ENCODE assay signal across 18 mouse cellular contexts in the genomic region with DNA sequence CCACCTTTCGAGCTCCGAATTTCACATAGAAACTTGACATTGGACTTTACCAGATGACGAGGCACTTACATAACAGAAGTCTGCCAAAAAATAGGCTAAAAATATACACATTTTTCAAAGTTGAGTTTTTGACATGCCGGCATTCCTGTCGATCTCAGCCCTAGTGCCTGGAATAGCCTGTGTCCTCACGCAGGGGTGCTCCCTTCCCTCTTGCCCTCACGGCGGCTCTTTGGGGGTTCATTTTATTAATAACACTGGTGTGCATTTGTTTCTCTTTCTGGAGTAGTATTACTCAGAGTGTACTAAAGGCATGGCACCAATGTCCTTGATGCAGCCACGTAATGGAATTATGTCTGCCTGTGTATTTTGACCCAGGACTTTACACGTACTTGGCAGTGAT.
A peak's percentile ranks its signal among the peaks of the same experiment; 100 is the strongest.
DNase-seq lines count a peak whose midpoint lies in the region; ATAC-seq and TF ChIP-seq lines count a peak whose summit lies in the region.
"Had no signal": no experiment of that assay in that cellular context is flagged by ENCODE, and none has a peak within 500 bp of the region (broad histone marks: within the 10 kb centered on the region; RNA-seq: fewer than 3 reads in every experiment).

No protein-coding gene starts in this region.

- no peak for TF ChIP-seq CTCF in gastrocnemius, adult 2 months (IDR thresholded peaks at IDR 0.05)
- TF ChIP-seq CTCF in testis, adult 2 months (IDR thresholded peaks at IDR 0.05; ENCODE audit: control insufficient read depth, insufficient read depth, insufficient replicate concordance, low read depth, low read length): no peak

- peak overlapping the region; percentile 31 for H3K27ac ChIP-seq in gastrocnemius, adult 2 months
- H3K27ac ChIP-seq in heart, embryonic 15.5 days: peak overlapping the region; percentile 31
- H3K27ac ChIP-seq in testis, adult 2 months (ENCODE audit: control insufficient read depth, insufficient read depth, low read depth, low read length): no peak overlapping the region
- H3K27ac ChIP-seq: embryonic facial prominence, embryonic 10.5 days; forebrain, embryonic 13.5 days; hindbrain, embryonic 15.5 days had no signal

- no peak overlapping the region for H3K9ac ChIP-seq in heart, embryonic 15.5 days
- H3K9ac ChIP-seq: forebrain, embryonic 13.5 days; forebrain, postnatal 0 days; hindbrain, embryonic 15.5 days had no signal

- H3K9me3 ChIP-seq in heart, embryonic 15.5 days (replicated peaks): no peaks in the 10 kb centered on the region
- H3K9me3 ChIP-seq: embryonic facial prominence, embryonic 10.5 days; forebrain, embryonic 13.5 days; hindbrain, embryonic 15.5 days had no signal

- intact Hi-C loops in gastrocnemius, adult 2 months (cut with DNase I): no loop called here
- intact Hi-C loops in gastrocnemius, postnatal 36 days (cut with DNase I): no loop called here

- H3K4me1 ChIP-seq in heart, embryonic 15.5 days (replicated peaks): peaks cover 40% of the 10 kb centered on the region
- peaks cover 5% of the 10 kb centered on the region for H3K4me1 ChIP-seq in testis, adult 2 months (ENCODE audit: control insufficient read depth, insufficient read depth, low read length)

- no peak; the same call in 1 of the 2 replicates for ATAC-seq in heart, embryonic 15.5 days (replicated peaks; ENCODE audit: insufficient number of reproducible peaks, insufficient read depth, low FRiP score, low read depth)
- ATAC-seq: forebrain, embryonic 13.5 days; forebrain, postnatal 0 days; inflammation-experienced regulatory T-cells, adult 6 months; intestine, postnatal 0 days had no signal

- H3K4me2 ChIP-seq in heart, embryonic 15.5 days: peak overlapping the region; percentile 3; the same call in 1 of the 2 replicates
- H3K4me2 ChIP-seq: forebrain, embryonic 13.5 days; hindbrain, embryonic 15.5 days had no signal

- no peak overlapping the region for H3K4me3 ChIP-seq in gastrocnemius, adult 2 months
- H3K4me3 ChIP-seq in heart, embryonic 15.5 days: no peak overlapping the region
- peak overlapping the region; percentile 14; the same call in 1 of the 2 replicates for H3K4me3 ChIP-seq in testis, adult 2 months (ENCODE audit: control insufficient read depth, low read depth, low read length)
- H3K4me3 ChIP-seq: embryonic facial prominence, embryonic 10.5 days; forebrain, embryonic 13.5 days; hindbrain, embryonic 15.5 days had no signal

- H3K36me3 ChIP-seq in heart, embryonic 15.5 days: no peaks in the 10 kb centered on the region
- no peaks in the 10 kb centered on the region for H3K36me3 ChIP-seq in testis, adult 2 months (ENCODE audit: control insufficient read depth, insufficient read depth, low read length)
- H3K36me3 ChIP-seq: embryonic facial prominence, embryonic 10.5 days; hindbrain, embryonic 15.5 days had no signal

- TF ChIP-seq POLR2A in testis, adult 2 months (IDR thresholded peaks at IDR 0.05; ENCODE audit: control insufficient read depth, low read depth, low read length): no peak

- no peak for DNase-seq in gastrocnemius, adult 2 months
- no peak for DNase-seq in gastrocnemius, postnatal 36 days
- no peak for DNase-seq in heart, postnatal 4 days
- no peak for DNase-seq in testis, postnatal 14 days (ENCODE audit: low spot score)
- no peak for DNase-seq in cerebellum, adult 9-10 months
- DNase-seq: cerebellum, adult 18-20 months; cerebellum, postnatal 10 days; forebrain, postnatal 0 days; gastrocnemius, postnatal 25 days; heart, adult 18-20 months; kidney, adult 8-10 months had no signal

- WGBS in heart, embryonic 15.5 days: 54% methylated on average over 10 of the region's 10 CpGs

- H3K27me3 ChIP-seq in heart, embryonic 15.5 days: no peaks in the 10 kb centered on the region
- no peaks in the 10 kb centered on the region for H3K27me3 ChIP-seq in testis, adult 2 months (ENCODE audit: control insufficient read depth, insufficient read depth, low read length)
- H3K27me3 ChIP-seq: forebrain, embryonic 13.5 days; hindbrain, embryonic 15.5 days had no signal
